In the genomic region with DNA sequence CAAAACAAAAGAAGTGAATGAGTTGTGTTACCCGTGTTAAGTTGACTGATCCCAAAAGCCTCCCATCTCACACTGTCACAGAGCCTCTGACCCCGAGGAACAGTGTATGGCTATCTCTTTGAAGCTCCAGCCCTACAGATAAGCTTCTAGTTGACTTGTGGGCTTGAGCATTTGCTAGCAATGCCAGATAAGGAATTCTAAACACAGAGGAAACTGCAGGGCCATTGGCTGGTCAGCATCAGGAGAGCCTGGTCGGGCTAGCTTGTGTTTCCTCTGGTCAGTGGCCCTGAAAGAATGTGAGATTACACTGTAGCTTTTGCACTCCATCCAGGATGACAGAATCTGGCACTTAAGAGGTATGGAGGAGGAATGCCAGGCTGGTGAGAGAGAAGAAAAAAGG, we compare ENCODE assay signal across 9 mouse cellular contexts. TPM values are rescaled to one million over a fixed set of nuclear protein-coding genes. Genes with fewer than 3 reads are reported as not detected.
DNase-seq lines count a peak whose midpoint lies in the region.
"Had no signal": no experiment of that assay in that cellular context is flagged by ENCODE, and none has a peak within 500 bp of the region (broad histone marks: within the 10 kb centered on the region; RNA-seq: fewer than 3 reads in every experiment).

No protein-coding gene starts in this region.

- peak; percentile 58 for DNase-seq in embryo, embryonic 10 days (ENCODE audit: low spot score)
- DNase-seq in embryo, embryonic 11 days = no peak
- peak; percentile 69 for DNase-seq in ovary, adult 18-20 months (ENCODE audit: low spot score)
- DNase-seq in ovary, postnatal 10 days (ENCODE audit: low spot score) = no peak
- peak; percentile 27 to 43 for DNase-seq in heart, postnatal 10 days
- DNase-seq in spleen, adult 12 weeks (ENCODE audit: low spot score) = no peak
- DNase-seq in cerebellum, postnatal 25 days = no peak
- DNase-seq in urinary bladder, adult 2 months (ENCODE audit: low spot score) = no peak
- DNase-seq: cerebellum, postnatal 14 days had no signal

- intact Hi-C loops in heart, postnatal 10 days (cut with DNase I) = loop anchor here (1.0 kb wide), 1 partner anchor 199 kb away; no protein-coding TSS in a partner anchor

RNA-seq across cellular contexts. Expression of a gene that starts 36.4 kb away (rescaled TPM):
- 10 to 100 TPM; 54.0 to 60.8 TPM for total RNA-seq in heart, postnatal 10 days (2021)
- 15.1 and 15.7 TPM in 2 replicates for polyA plus RNA-seq in urinary bladder, adult 2 months (2012; rRNA removed)

RNA-seq across cellular contexts. Expression of a gene that starts 36.5 kb away (rescaled TPM):
- 10 to 100 TPM; 46.3 to 49.3 TPM for total RNA-seq in heart, postnatal 10 days (2021)
- 20.3 and 20.6 TPM in 2 replicates for polyA plus RNA-seq in urinary bladder, adult 2 months (2012; rRNA removed)

Comparison
In these comparisons a context has a peak if more than half of its experiments do, and no peak if none do; other contexts are left out.
1. DNase-seq: peak in embryo, embryonic 10 days (single experiment), ovary, adult 18-20 months (single experiment) and heart, postnatal 10 days (2 of 2); none in embryo, embryonic 11 days (single experiment), ovary, postnatal 10 days (single experiment), spleen, adult 12 weeks (single experiment), cerebellum, postnatal 25 days (0 of 2) and urinary bladder, adult 2 months (single experiment).